Mouse (Mus musculus): ENCODE results near the gene A730015C16Rik. TPM values are rescaled to one million over a fixed set of nuclear protein-coding genes. Genes with fewer than 3 reads are reported as not detected.

A730015C16Rik gene
- polyA plus RNA-seq, 1 experiment from 2014 or later: 1.7 TPM

DNA sequence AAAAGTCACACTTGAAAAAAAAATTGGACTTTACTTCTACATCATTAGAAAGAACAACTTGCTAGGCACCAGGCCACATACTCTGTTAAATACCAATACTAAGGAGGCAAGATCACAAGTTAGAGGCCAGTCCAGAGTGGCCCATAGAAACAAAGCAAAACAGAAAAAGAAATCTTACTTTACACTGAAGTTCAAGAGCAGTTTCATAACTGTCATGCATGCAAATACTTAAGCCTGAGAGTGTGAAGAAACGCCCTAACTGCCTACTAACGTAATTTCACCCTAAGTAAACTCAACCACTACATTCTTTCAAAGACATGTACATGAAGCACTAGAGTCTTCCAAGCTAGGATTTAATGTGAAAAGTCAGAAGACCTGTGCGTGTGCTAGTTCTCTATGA, 22.7 kb downstream of the A730015C16Rik start:
- Histone ChIP-seq H3K9me3 (replicated peaks) (no peaks in the 10 kb centered on the region), H3K4me3 (no peak overlapping the region), H3K27me3 (no peaks in the 10 kb centered on the region), H3K27ac (no peak overlapping the region), H3K4me2 (no peak overlapping the region), H3K9ac (no peak overlapping the region), H3K4me1 (peaks cover under 1% of the 10 kb centered on the region), H3K36me3 (ENCODE audit: poor library complexity, severe bottlenecking) (peaks cover 87% of the 10 kb centered on the region)
- ATAC-seq: no peak
- WGBS: 95% methylated on average over 3 of the region's 3 CpGs

DNA sequence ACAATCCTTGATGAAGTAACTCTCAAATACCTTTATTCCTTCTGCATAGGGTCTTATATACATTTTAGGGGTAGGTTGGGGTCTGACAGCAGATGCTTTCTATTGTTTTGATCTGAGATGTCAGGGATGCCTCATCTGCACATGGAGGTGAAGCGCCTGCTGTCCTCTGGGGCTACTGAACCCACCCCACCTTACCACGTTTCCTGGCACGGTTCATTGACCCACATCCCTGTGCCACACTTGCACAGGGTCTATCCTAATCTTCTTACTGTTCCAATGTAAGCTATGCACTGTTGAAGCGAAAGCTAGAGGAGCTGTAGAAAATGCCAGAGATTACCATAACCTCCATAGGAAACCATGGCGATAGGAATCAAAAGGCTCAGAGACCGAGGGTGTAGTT, 36.9 kb downstream of the A730015C16Rik start:
- H3K9ac ChIP-seq: no peak overlapping the region
- no peaks in the 10 kb centered on the region for H3K27me3 ChIP-seq
- H3K27ac ChIP-seq: no peak overlapping the region
- 67% methylated on average over 6 of the region's 6 CpGs for WGBS
- H3K36me3 ChIP-seq (ENCODE audit: poor library complexity, severe bottlenecking): peaks cover 13% of the 10 kb centered on the region
- no peaks in the 10 kb centered on the region for H3K4me1 ChIP-seq
- ATAC-seq: no peak
- H3K4me3 ChIP-seq: no peak overlapping the region
- no peaks in the 10 kb centered on the region for H3K9me3 ChIP-seq (replicated peaks)
- H3K4me2 ChIP-seq: no peak overlapping the region

DNA sequence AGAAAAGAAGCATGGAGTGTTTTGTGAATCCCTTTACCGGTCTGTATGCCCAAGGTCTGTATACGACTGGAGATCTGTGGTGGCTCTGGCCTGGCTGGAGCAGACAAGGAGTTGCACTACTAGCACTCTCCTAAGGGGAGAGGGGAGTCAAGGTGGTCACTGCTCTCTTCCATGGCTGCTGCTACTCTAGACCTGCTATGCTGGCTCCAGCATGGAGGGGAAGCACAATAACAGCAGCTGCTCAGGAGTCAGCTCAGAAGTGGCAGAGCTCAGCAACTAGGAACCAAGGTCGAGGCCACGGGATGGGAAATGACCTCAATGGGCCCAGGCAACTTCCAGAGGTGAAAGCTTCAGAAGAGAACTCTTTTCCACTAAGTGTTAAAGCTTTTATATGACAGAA, 37.3 kb downstream of the A730015C16Rik start:
- no peak overlapping the region for H3K27ac ChIP-seq
- H3K4me3 ChIP-seq: no peak overlapping the region
- H3K4me2 ChIP-seq: no peak overlapping the region
- no peaks in the 10 kb centered on the region for H3K4me1 ChIP-seq
- no peak for ATAC-seq
- H3K27me3 ChIP-seq: no peaks in the 10 kb centered on the region
- no peaks in the 10 kb centered on the region for H3K9me3 ChIP-seq (replicated peaks)
- no peak overlapping the region for H3K9ac ChIP-seq
- H3K36me3 ChIP-seq (ENCODE audit: poor library complexity, severe bottlenecking): peaks cover 13% of the 10 kb centered on the region
- 61% methylated on average over 4 of the region's 4 CpGs for WGBS

DNA sequence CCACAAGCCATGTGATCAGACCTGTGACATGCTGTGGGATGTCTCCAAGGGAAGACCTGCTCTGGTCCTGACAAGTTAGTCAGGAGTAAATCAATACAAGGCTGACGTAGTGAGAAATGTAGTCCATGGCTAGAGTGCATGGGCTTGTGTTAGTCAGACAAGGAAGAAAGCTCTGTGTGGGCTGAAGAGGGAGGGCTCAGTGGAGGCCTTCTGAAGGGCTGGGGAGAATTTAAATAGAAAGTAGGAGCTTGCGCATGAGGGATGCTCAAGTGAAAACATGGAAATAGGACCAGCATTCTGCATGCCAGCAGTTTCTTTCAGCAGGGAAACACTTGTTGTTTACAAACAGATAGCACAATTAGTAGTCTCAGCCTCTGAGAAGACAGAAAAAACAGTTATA, 44.9 kb downstream of the A730015C16Rik start:
- Histone ChIP-seq H3K4me1 (no peaks in the 10 kb centered on the region), H3K4me3 (no peak overlapping the region), H3K27me3 (no peaks in the 10 kb centered on the region), H3K4me2 (no peak overlapping the region), H3K9ac (no peak overlapping the region), H3K27ac (no peak overlapping the region), H3K9me3 (replicated peaks) (no peaks in the 10 kb centered on the region), H3K36me3 (ENCODE audit: poor library complexity, severe bottlenecking) (no peaks in the 10 kb centered on the region)
- 84% methylated on average over 2 of the region's 2 CpGs for WGBS
- ATAC-seq: no peak

DNA sequence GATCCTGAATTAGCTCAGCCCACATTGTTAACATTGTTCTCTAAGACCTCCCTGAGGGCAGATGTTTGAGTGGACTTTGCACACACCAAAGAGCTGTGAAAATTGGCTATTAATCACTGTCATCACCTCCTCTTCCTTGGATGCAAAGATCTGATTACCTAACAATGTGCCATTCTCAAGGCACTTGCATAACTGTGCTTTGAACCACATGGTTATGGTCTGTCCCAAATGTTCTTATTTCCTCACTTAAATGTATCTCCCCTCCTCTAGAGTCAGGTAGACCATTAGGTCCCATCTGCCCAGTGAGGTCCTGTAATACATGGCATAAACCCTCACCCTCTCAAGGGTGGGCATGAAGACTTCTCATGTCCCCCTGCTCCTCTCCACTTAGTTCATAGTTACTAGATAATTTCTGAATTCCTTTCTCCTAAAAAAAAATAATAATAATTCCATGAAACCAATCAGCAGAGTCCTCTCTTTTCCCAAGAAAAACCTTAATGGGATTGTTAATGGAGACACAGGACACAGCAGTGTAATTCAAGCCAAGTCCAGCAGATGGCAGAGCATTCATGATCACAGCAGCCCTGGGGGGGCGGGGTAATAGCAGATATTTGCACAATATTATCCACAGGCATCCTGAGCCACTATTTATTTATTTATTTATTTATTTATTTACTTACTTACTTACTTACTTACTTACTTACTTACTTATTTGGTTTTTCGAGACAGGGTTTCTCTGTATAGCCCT, 50.2 kb downstream of the A730015C16Rik start:
- H3K9ac ChIP-seq: no peak overlapping the region
- WGBS: 60% methylated on average over 2 of the region's 2 CpGs
- no peaks in the 10 kb centered on the region for H3K4me1 ChIP-seq
- 0 out of 2 replicates have a peak, but pooled peaks have one; percentile 48 for ATAC-seq
- no peaks in the 10 kb centered on the region for H3K27me3 ChIP-seq
- H3K27ac ChIP-seq: no peak overlapping the region
- no peak overlapping the region for H3K4me3 ChIP-seq
- H3K36me3 ChIP-seq (ENCODE audit: poor library complexity, severe bottlenecking): no peaks in the 10 kb centered on the region
- H3K9me3 ChIP-seq (replicated peaks): no peaks in the 10 kb centered on the region
- no peak overlapping the region for H3K4me2 ChIP-seq

Other genes with a start within 250 kb of the A730015C16Rik start
- 18.8 and 22.4 TPM in 2 replicates for gene Cc2d1b, start 228.7 kb downstream of the A730015C16Rik start, polyA plus RNA-seq (2015; fragmentation: Nextera tagmentation; extraction: Ambion mirVana)
- gene 3110021N24Rik, start 129.0 kb downstream of the A730015C16Rik start, polyA plus RNA-seq (2015; fragmentation: Nextera tagmentation; extraction: Ambion mirVana): 1.6 and 2.2 TPM in 2 replicates
- gene Zfyve9, start 67.8 kb downstream of the A730015C16Rik start, polyA plus RNA-seq (2015; fragmentation: Nextera tagmentation; extraction: Ambion mirVana): 5.4 and 5.5 TPM in 2 replicates
- gene Btf3l4, start 15.0 kb downstream of the A730015C16Rik start, polyA plus RNA-seq (2015; fragmentation: Nextera tagmentation; extraction: Ambion mirVana): 256 and 275 TPM in 2 replicates
- 89.6 and 92.8 TPM in 2 replicates for gene Txndc12, start 14.0 kb downstream of the A730015C16Rik start, polyA plus RNA-seq (2015; fragmentation: Nextera tagmentation; extraction: Ambion mirVana)
- gene Kti12, start 834 bp downstream of the A730015C16Rik start, polyA plus RNA-seq (2015; fragmentation: Nextera tagmentation; extraction: Ambion mirVana): 35.1 and 38.5 TPM in 2 replicates
- gene Rab3b, start 30.4 kb upstream of the A730015C16Rik start, polyA plus RNA-seq (2015; fragmentation: Nextera tagmentation; extraction: Ambion mirVana): 38.0 and 54.1 TPM in 2 replicates
- gene Nrd1, start 152.0 kb upstream of the A730015C16Rik start, polyA plus RNA-seq (2015; fragmentation: Nextera tagmentation; extraction: Ambion mirVana): 82.1 and 83.3 TPM in 2 replicates

Measured in forebrain, embryonic 13.5 days (tissue).